Mouse (Mus musculus): ENCODE data around the gene Akr7a5.

The Akr7a5 gene

GRCm38 (mm10) chr4:139310171-139310898, at the start of gene Akr7a5, which contains the start of gene Pqlc2:
Gene Akr7a5 (plus strand): TSS chr4:139310744.
Gene Pqlc2 (minus strand): TSS chr4:139310708.
- peak; percentile 58 for DNase-seq (ENCODE audit: extremely low read depth, low read depth)

- no peak for DNase-seq (ENCODE audit: extremely low read depth, low read depth)
Measured at GRCm38 (mm10) chr4:139262981-139263380, 47.6 kb upstream of the Akr7a5 start.

GRCm38 (mm10) chr4:139265783-139266499, 44.6 kb upstream of the Akr7a5 start:
- no peak for DNase-seq (ENCODE audit: extremely low read depth, low read depth)

GRCm38 (mm10) chr4:139266500-139266865, 44.1 kb upstream of the Akr7a5 start:
- no peak for DNase-seq (ENCODE audit: extremely low read depth, low read depth)

GRCm38 (mm10) chr4:139267335-139267734, 43.2 kb upstream of the Akr7a5 start:
- DNase-seq (ENCODE audit: extremely low read depth, low read depth), result no peak

- DNase-seq (ENCODE audit: extremely low read depth, low read depth), result no peak
Measured at GRCm38 (mm10) chr4:139268242-139268641, 42.3 kb upstream of the Akr7a5 start.

- no peak for DNase-seq (ENCODE audit: extremely low read depth, low read depth)
Measured at GRCm38 (mm10) chr4:139270168-139270567, 40.4 kb upstream of the Akr7a5 start.

GRCm38 (mm10) chr4:139271562-139271961, 39.0 kb upstream of the Akr7a5 start:
- DNase-seq (ENCODE audit: extremely low read depth, low read depth), result no peak

- DNase-seq (ENCODE audit: extremely low read depth, low read depth), result no peak
Measured at GRCm38 (mm10) chr4:139272951-139273680, 37.4 kb upstream of the Akr7a5 start.

- no peak for DNase-seq (ENCODE audit: extremely low read depth, low read depth)
Measured at GRCm38 (mm10) chr4:139274573-139274972, 36.0 kb upstream of the Akr7a5 start.

GRCm38 (mm10) chr4:139276411-139276810, 34.1 kb upstream of the Akr7a5 start:
- no peak for DNase-seq (ENCODE audit: extremely low read depth, low read depth)

- no peak for DNase-seq (ENCODE audit: extremely low read depth, low read depth)
Measured at GRCm38 (mm10) chr4:139280530-139280929, 30.0 kb upstream of the Akr7a5 start.

GRCm38 (mm10) chr4:139281791-139282345, 28.7 kb upstream of the Akr7a5 start:
- DNase-seq (ENCODE audit: extremely low read depth, low read depth), result no peak

GRCm38 (mm10) chr4:139282955-139283417, 27.6 kb upstream of the Akr7a5 start:
- DNase-seq (ENCODE audit: extremely low read depth, low read depth), result no peak

GRCm38 (mm10) chr4:139284877-139285276, 25.7 kb upstream of the Akr7a5 start:
- DNase-seq (ENCODE audit: extremely low read depth, low read depth), result no peak

- no peak for DNase-seq (ENCODE audit: extremely low read depth, low read depth)
Measured at GRCm38 (mm10) chr4:139286234-139286633, 24.3 kb upstream of the Akr7a5 start.

GRCm38 (mm10) chr4:139287122-139287863, 23.3 kb upstream of the Akr7a5 start:
- no peak for DNase-seq (ENCODE audit: extremely low read depth, low read depth)

- DNase-seq (ENCODE audit: extremely low read depth, low read depth), result no peak
Measured at GRCm38 (mm10) chr4:139289017-139289416, 21.5 kb upstream of the Akr7a5 start.

GRCm38 (mm10) chr4:139291099-139291498, 19.4 kb upstream of the Akr7a5 start:
- DNase-seq (ENCODE audit: extremely low read depth, low read depth), result no peak

- DNase-seq (ENCODE audit: extremely low read depth, low read depth), result no peak
Measured at GRCm38 (mm10) chr4:139292038-139292437, 18.5 kb upstream of the Akr7a5 start.

GRCm38 (mm10) chr4:139297566-139297965, 13.0 kb upstream of the Akr7a5 start:
- no peak for DNase-seq (ENCODE audit: extremely low read depth, low read depth)

Data from MEL-GATA-1-ER (cell line).